Mouse (Mus musculus) adipocyte (in vitro differentiated cells): ENCODE results near the gene Gdpd1.
A peak's percentile ranks its signal among the peaks of the same experiment; 100 is the strongest.
"Not testable (repeated sequence)": the region's sequence is repeated elsewhere in the genome, so short reads cannot be mapped to it uniquely, and the experiment has no call there.

ENCODE experiments used
- DNase-seq: peaks from one replicate; pipeline ENCODE4 v3.0.0-alpha.2; 2016; ENCODE audit warnings: low spot score

The Gdpd1 gene

DNA sequence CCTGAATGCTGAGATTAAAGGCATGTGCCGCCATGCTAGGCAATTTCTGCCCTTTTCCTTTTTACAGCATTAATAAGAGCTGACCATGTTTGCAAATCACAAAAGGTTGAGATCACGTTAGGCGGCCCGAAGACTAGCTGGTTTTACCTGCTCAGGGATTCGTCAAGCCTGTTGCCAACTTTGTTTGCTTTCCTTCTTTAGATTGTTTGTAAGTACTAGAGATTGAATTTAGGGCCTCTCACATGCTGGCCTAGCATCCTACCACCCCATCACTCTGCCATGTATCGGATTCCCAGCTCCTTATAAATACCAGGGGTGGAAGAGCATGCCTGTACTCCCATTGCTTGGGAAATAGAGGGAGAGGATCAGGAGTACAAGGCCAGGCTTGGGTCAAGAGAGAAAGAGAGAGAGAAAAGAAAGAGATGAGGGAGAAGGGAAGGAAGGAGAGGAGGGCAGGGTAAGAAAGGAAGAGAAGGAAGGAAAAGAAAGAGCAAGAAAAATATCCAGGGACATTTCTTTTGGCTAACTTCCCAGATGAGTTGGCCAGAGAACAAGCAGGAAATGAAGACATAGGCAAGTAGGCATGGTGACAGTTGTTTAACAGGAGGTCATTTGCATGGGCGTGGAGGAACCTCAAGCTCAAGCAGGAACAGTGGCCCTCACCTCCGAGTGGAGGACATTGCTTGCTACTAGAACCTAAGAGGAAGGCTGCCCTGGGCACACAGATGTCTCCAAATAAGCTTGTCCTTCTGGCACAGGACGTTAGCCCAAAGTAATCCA lies 47.6 kb downstream of the Gdpd1 start:
- peak; percentile 89 for DNase-seq

DNA sequence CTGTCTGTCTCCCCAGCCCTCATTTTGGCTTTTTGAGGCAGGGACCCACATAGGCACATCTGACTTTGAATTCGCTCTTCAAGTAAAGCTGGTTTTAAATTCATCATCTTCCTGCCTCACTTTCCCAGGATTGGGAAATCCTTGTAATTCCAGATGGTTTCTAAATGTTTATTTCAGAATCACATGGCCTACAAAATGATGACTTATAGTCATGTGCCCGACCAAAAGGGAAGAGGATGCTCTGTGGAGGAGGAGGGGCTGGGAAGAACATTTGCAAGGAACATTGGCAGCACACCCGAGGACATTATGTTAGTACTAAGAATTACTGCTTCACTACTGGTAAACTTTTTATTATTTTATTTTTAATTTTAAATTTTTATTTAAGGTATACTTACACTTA lies 48.5 kb downstream of the Gdpd1 start:
- peak; percentile 68 for DNase-seq

- not testable (repeated sequence) for DNase-seq
Measured at GRCm38 (mm10) chr11:87023240-87023639, 50.6 kb downstream of the Gdpd1 start.

DNA sequence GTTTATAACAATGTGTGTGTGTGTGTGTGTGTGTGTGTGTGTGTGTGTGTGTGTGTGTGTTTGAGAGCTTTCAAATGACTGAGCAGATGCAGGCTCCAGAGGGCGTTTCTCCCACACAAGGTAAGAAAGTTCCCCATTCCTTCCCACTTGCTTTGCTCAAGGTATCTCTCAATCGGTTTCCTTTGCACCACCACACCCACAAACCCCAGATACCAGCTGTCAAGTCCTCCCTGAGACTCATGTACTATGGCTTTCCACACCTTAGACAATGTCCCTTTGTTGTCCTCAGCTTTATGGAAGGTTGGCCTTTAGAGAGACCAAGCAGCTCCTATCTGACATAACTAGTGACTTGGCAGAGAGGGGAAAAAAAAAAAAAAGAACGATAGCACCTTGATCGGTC lies 51.1 kb downstream of the Gdpd1 start:
- DNase-seq: no peak

GRCm38 (mm10) chr11:87021551-87021950 lies 52.3 kb downstream of the Gdpd1 start:
- no peak for DNase-seq

DNA sequence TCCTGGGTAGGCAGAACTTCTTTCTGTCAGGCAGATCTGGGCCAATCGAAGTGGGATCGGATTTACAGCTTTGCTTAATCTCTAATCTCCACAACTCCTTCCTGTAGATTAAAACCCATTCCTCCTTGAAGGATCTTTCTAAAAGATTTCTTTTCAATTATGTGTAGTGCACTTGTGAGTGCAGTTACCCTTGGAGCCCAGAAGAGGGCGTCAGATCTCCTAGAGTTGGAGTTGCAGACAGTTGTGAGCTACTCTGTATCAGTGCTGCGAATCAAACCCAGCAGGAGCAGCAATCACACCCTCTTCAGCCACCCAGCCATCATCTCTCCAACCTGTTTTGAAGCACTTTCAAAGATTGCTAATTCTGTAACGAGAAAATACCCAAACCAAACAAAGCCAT lies 53.4 kb downstream of the Gdpd1 start:
- DNase-seq: no peak

DNA sequence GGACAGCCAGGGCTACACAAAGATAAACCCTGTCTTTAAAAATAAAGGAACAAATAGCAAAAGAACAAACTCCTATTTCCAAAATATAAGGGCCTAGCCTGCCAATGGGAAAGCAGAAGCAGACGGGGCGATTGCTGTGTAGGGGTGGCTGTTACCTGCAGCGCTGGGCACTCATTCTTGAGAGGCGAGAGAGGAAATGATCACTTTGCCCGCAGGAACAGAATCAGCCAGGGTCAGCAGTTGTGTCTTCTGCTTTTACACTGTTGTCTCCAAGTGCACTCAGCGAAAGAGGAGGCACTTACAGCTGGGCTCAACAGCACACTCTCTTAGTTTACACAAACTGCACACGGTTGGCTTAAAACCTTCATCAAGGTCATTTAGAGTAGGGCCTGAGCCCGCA lies 54.4 kb downstream of the Gdpd1 start:
- no peak for DNase-seq

- no peak for DNase-seq
Measured at GRCm38 (mm10) chr11:87018081-87018480, 55.8 kb downstream of the Gdpd1 start.

- DNase-seq: no peak
Measured at GRCm38 (mm10) chr11:87015691-87016090, 58.2 kb downstream of the Gdpd1 start.

DNA sequence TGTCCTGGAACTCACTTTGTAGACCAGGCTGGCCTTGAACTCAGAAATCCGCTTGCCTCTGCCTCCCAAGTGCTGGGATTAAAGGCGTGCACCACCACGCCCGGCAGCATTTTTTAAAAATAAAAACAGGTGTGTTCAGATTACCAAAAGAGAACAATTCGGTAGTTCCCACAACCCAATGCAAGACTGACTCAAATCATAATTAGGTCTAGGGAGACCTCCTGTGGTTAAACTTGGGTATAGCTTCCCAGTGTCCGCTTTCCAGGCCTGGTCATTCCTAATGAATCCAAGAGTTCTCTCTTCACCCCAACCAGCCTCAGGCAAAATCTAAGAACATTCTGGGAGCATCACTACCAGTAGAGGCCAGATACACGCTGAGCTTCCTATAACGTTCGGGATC lies 63.4 kb downstream of the Gdpd1 start:
- DNase-seq: peak; percentile 87

- DNase-seq: peak; percentile 21
Measured at GRCm38 (mm10) chr11:87007371-87007770, 66.5 kb downstream of the Gdpd1 start.

DNA sequence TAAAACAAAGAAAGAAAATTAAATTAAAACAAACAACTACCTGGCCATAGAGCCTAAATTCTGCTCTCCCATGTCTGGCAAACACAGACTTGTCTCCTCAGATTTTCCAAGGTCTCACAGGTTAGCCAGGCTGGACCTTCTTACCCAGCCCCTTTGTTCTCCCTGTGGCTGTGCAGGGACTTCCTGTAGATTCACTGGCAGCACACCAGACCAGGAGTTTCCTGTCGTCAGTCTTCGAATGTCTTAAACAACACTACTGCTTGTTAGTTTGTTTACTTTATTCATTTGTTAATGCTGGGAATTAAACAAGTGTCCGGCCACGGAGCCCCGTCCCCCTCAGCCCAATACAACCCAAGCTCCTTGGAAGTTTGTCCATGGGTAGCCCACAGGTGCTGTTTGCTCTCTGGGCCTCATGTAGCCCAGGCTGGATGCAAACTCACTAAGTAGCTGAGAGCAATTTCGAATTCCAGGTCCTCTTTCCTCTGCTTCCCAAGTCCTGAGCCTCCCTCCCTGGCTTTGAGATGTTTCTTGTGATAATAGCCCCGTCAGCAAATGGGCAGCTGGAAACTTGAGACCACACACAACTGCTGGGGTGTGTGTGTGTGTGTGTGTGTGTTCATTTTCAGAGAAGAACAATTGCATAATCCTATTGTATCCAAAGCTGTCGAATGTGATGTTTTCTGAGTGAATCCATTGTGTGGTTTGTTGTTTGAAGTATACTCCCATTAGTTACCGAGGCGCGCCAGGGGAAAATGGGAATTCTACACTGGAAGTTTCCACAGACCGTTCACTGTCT lies 68.7 kb downstream of the Gdpd1 start:
- no peak for DNase-seq

GRCm38 (mm10) chr11:87002078-87002829 lies 71.6 kb downstream of the Gdpd1 start:
- no peak for DNase-seq

DNA sequence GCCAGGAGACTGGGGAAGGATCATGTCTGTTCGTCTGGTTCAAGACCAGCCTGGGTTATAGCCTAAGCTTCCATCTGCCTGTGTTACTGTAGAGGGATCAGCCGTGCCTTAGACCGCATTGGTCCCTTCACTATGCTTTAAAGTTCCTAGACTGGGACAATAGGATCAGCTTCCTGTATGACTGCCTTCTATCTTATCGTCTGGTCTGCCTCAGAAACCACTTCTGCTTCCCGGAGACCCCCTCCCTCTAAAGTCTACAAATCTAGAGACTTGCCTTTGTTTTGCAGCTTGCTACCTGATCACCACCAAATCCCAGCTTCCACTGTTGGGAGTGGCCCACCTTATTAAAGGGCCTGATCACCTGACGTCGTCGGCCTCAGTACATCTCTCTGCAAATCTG lies 72.6 kb downstream of the Gdpd1 start:
- DNase-seq: no peak

- DNase-seq: no peak
Measured at GRCm38 (mm10) chr11:86996266-86996665, 77.6 kb downstream of the Gdpd1 start.

DNA sequence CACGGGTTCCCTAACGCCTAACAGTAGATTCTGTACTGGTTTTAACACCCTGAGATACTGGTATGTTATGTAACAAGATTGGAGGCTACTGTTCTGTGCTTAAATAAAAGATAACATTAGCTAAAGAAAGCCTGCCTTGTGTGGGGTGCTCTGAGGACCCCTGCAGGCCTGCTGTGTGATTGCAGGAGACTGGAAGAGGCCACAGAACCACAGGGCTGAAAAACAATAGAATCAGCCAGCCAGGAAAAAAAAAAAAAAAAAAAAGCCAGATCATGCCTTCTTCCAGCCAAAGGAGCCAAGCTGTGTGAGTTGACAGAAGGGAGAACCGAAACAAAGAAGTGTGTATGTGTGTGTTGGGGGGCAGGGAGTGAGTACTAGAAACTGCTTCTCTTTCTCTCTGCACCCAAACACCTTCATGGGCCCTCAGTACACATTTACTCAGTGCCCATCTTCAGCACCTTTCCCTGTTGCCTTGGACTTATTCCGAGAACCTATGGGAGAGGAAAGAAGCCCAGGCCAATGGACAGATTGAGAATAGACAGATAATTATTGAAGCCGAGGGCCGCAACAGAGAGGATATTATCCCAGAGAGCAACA lies 78.1 kb downstream of the Gdpd1 start:
- peak; percentile 88 for DNase-seq

GRCm38 (mm10) chr11:86994791-86995624 lies 78.9 kb downstream of the Gdpd1 start:
- DNase-seq: peak; percentile 29

- no peak for DNase-seq
Measured at GRCm38 (mm10) chr11:86994330-86994729, 79.5 kb downstream of the Gdpd1 start.

GRCm38 (mm10) chr11:86993041-86994037 lies 80.5 kb downstream of the Gdpd1 start, which contains the start of gene Ypel2:
Gene Ypel2 (minus strand): TSS chr11:86993707.
- DNase-seq: peak; percentile 91

DNA sequence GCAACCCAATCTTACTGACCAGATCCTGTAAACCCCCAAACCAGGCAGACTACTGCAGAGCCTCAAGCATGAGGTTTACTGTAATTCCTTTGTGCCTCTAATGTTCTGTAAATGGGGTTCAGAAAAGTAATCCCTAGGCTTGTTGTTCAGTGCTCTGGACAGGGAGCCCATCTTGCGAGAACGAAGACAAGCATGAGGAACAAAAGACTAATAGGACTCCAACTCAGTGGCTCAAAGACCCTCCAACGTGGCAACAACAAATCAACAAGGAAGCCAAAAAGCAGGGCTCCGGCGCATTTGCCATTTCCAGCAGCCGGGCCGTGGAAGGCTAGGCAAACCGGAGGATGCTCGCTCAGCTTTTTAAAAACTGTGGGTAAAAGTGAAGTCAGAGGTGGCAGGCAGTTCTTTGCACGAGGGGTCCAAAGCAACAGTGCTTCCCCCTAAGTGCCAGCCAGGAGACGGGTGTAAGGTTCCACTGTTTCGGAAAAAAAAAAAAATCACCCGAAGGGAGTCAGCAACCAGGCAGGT lies 81.3 kb downstream of the Gdpd1 start:
- DNase-seq: no peak
